Mouse (Mus musculus) spleen, embryonic (tissue): ENCODE data around the gene Hoxc10.

ENCODE experiments used
- CTCF ChIA-PET: fragments of 350-600 bp; sonication (Branson Sonifier 250); formaldehyde crosslinking; loops from one replicate; lab custom pipeline; 2022; lab: Charles Lee

Hoxc10 gene

GRCm38 (mm10) chr15:103006326-103006725 is 39.7 kb downstream of the Hoxc10 start:
- CTCF ChIA-PET, result interaction anchor here (0.7 to 1.2 kb wide), 2 partner anchors 19 to 165 kb away, joined by 3 to 4 read pairs; no protein-coding TSS in a partner anchor

GRCm38 (mm10) chr15:103009265-103010111 is 42.9 kb downstream of the Hoxc10 start:
- CTCF ChIA-PET, result interaction anchor here (1.0 kb wide), 1 partner anchor 19 kb away, joined by 4 read pairs; the partner anchor contains the start of gene Hoxc8

- CTCF ChIA-PET, result interaction anchor here (0.6 to 1.0 kb wide), 3 partner anchors 16 to 60 kb away, joined by 3 to 4 read pairs (median 3); partner anchors contain the start of gene Hoxc8
These were observed 43.7 kb downstream of the Hoxc10 start for GRCm38 (mm10) chr15:103010112-103010846.

- CTCF ChIA-PET, result interaction anchor here (0.6 kb wide), 2 partner anchors 15 to 60 kb away, joined by 3 read pairs; no protein-coding TSS in a partner anchor
These were observed 44.4 kb downstream of the Hoxc10 start for GRCm38 (mm10) chr15:103010847-103011555.

- CTCF ChIA-PET, result no interaction called here
These were observed 45.4 kb downstream of the Hoxc10 start for GRCm38 (mm10) chr15:103011928-103012486.

- CTCF ChIA-PET, result interaction anchor here (0.9 kb wide), 1 partner anchor 16 kb away, joined by 3 read pairs; no protein-coding TSS in a partner anchor
These were observed 46.8 kb downstream of the Hoxc10 start for GRCm38 (mm10) chr15:103013238-103013984.

- CTCF ChIA-PET, result interaction anchor here (0.5 kb wide), 1 partner anchor 136 kb away, joined by 7 read pairs; no protein-coding TSS in a partner anchor
These were observed 47.8 kb downstream of the Hoxc10 start for GRCm38 (mm10) chr15:103014166-103015008.

GRCm38 (mm10) chr15:103015009-103015399 is 48.4 kb downstream of the Hoxc10 start:
- CTCF ChIA-PET, result no interaction called here

- CTCF ChIA-PET, result no interaction called here
These were observed 49.0 kb downstream of the Hoxc10 start for GRCm38 (mm10) chr15:103015406-103016166.

- CTCF ChIA-PET, result no interaction called here
These were observed 52.0 kb downstream of the Hoxc10 start, which contains the start of gene Hoxc4 for GRCm38 (mm10) chr15:103018636-103019035. Gene Hoxc4 (plus strand): TSS chr15:103018934.

GRCm38 (mm10) chr15:103020899-103021418 is 54.4 kb downstream of the Hoxc10 start:
- CTCF ChIA-PET, result no interaction called here
